Mouse (Mus musculus): ENCODE results near the gene Mcoln1. TPM values are rescaled to one million over a fixed set of nuclear protein-coding genes. Genes with fewer than 3 reads are reported as not detected.

Mcoln1 gene
- total RNA-seq, 2 experiments from 2014 or later: 30.2 to 37.6 TPM

Other genes with a start within 250 kb of the Mcoln1 start
- gene Insr, start 220.8 kb upstream of the Mcoln1 start, total RNA-seq (2021): 100 to 1,000 TPM; 100 to 108 TPM
- gene A430078G23Rik, start 147.0 kb upstream of the Mcoln1 start, total RNA-seq (2021): 1 to 10 TPM; 2.3 to 3.7 TPM
- gene Arhgef18, start 107.5 kb upstream of the Mcoln1 start, total RNA-seq (2021): 10 to 100 TPM; 27.4 to 36.5 TPM
- gene Pex11g, start 32.8 kb upstream of the Mcoln1 start, total RNA-seq (2021): 10 to 100 TPM; 13.3 to 16.1 TPM
- under 1 TPM in 1 of 2 experiments, not detected in 1; 0.27 TPM for gene Tex45, start 29.6 kb upstream of the Mcoln1 start, total RNA-seq (2021)
- gene Zfp358, start 7.3 kb upstream of the Mcoln1 start, total RNA-seq (2021): 10 to 100 TPM; 23.9 to 25.3 TPM
- 10 to 100 TPM; 24.2 to 39.3 TPM for gene Pnpla6, start 14.9 kb downstream of the Mcoln1 start, total RNA-seq (2021)
- 1 to 10 TPM in 1 of 2 experiments, under 1 TPM in 1; 0.61 to 1.9 TPM for gene C330021F23Rik, start 67.5 kb downstream of the Mcoln1 start, total RNA-seq (2021)
- gene Camsap3, start 86.8 kb downstream of the Mcoln1 start, total RNA-seq (2021): 10 to 100 TPM in 1 of 2 experiments, 1 to 10 TPM in 1; 9.1 to 13.8 TPM
- gene Xab2, start 120.9 kb downstream of the Mcoln1 start, total RNA-seq (2021): 10 to 100 TPM; 33.1 to 33.9 TPM
- 100 to 1,000 TPM; 104 to 118 TPM for gene Pet100, start 121.1 kb downstream of the Mcoln1 start, total RNA-seq (2021)
- gene Pcp2, start 125.1 kb downstream of the Mcoln1 start, total RNA-seq (2021): not detected
- 10 to 100 TPM; 70.1 to 89.1 TPM for gene Stxbp2, start 130.5 kb downstream of the Mcoln1 start, total RNA-seq (2021)
- 10 to 100 TPM in 1 of 2 experiments, 1 to 10 TPM in 1; 3.7 to 33.4 TPM for gene Retn, start 155.3 kb downstream of the Mcoln1 start, total RNA-seq (2021)
- 1 to 10 TPM; 1.2 to 1.7 TPM for gene Mcemp1, start 165.3 kb downstream of the Mcoln1 start, total RNA-seq (2021)
- gene Fcor, start 171.9 kb downstream of the Mcoln1 start, total RNA-seq (2021): 10 to 100 TPM; 28.3 to 29.9 TPM
- gene Trappc5, start 175.8 kb downstream of the Mcoln1 start, total RNA-seq (2021): 10 to 100 TPM; 19.5 to 23.1 TPM
- 1 to 10 TPM; 2.5 to 3.4 TPM for gene Fcer2a, start 193.7 kb downstream of the Mcoln1 start, total RNA-seq (2021)
- 10 to 100 TPM in 1 of 2 experiments, 1 to 10 TPM in 1; 7.4 to 14.3 TPM for gene Clec4g, start 220.2 kb downstream of the Mcoln1 start, total RNA-seq (2021)
- under 1 TPM; 0.63 to 0.79 TPM for gene Cd209a, start 248.5 kb downstream of the Mcoln1 start, total RNA-seq (2021)

Measured in adrenal gland, postnatal 10 days (tissue).